Mouse (Mus musculus): ENCODE measurements around the gene Gstcd. TPM values are rescaled to one million over a fixed set of nuclear protein-coding genes. Genes with fewer than 3 reads are reported as not detected.

The Gstcd gene
- polyA plus RNA-seq, 1 experiment from 2014 or later, result 4.9 TPM

- H3K27ac ChIP-seq (replicated peaks; ENCODE audit: low read depth, low read length), result no peak overlapping the region
- no peak overlapping the region for H3K4me3 ChIP-seq (replicated peaks; ENCODE audit: low read depth, low read length)
- no peak overlapping the region for H3K9ac ChIP-seq (replicated peaks; ENCODE audit: low read length)
- no peak for ATAC-seq (ENCODE audit: low FRiP score, low TSS enrichment)
- no peaks in the 10 kb centered on the region for H3K4me1 ChIP-seq (ENCODE audit: control insufficient read depth, insufficient read depth, low read length)
- no peaks in the 10 kb centered on the region for H3K27me3 ChIP-seq (ENCODE audit: control insufficient read depth, insufficient read depth, low read length)
- WGBS, result 74% methylated on average over 7 of the region's 7 CpGs
- DNase-seq, result no peak
- no peaks in the 10 kb centered on the region for H3K9me3 ChIP-seq (ENCODE audit: control insufficient read depth, low read length)
- H3K36me3 ChIP-seq (ENCODE audit: control insufficient read depth, insufficient read depth, low read length), result peaks cover 6% of the 10 kb centered on the region; the same call in 1 of the 2 replicates
- no peak overlapping the region for H3K4me2 ChIP-seq (ENCODE audit: low read length)
These were observed 96.5 kb downstream of the Gstcd start for GRCm38 (mm10) chr3:132995172-132995903.

DNA sequence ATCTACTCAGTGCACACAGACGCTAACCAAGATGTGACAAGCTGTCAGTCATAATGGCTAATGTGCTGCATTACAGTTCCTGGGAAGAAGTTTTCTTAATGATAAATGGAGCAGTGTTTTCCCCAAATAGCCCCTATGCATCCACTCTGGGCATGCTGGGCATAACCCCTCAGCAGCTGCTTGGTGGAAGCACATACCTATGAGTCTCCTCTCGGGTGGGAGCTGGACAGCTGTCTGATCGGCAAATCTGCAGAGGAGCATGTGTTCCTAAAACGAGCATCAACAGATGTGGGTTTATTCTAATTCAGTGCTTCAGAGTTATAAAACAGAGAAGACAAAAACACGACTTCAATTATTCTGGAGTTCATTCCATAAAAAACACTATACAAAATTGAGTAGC, 105.6 kb downstream of the Gstcd start:
- Histone ChIP-seq H3K9me3 (ENCODE audit: control insufficient read depth, low read length) (no peaks in the 10 kb centered on the region), H3K9ac (replicated peaks; ENCODE audit: low read length) (no peak overlapping the region), H3K36me3 (ENCODE audit: control insufficient read depth, insufficient read depth, low read length) (peaks cover 5% of the 10 kb centered on the region; the same call in 1 of the 2 replicates), H3K27ac (replicated peaks; ENCODE audit: low read depth, low read length) (no peak overlapping the region), H3K4me3 (replicated peaks; ENCODE audit: low read depth, low read length) (no peak overlapping the region), H3K4me2 (ENCODE audit: low read length) (no peak overlapping the region), H3K4me1 (ENCODE audit: control insufficient read depth, insufficient read depth, low read length) (no peaks in the 10 kb centered on the region), H3K27me3 (ENCODE audit: control insufficient read depth, insufficient read depth, low read length) (no peaks in the 10 kb centered on the region)
- DNase-seq (no peak), ATAC-seq (ENCODE audit: low FRiP score, low TSS enrichment) (no peak)
- 92% methylated on average over 5 of the region's 5 CpGs for WGBS

DNA sequence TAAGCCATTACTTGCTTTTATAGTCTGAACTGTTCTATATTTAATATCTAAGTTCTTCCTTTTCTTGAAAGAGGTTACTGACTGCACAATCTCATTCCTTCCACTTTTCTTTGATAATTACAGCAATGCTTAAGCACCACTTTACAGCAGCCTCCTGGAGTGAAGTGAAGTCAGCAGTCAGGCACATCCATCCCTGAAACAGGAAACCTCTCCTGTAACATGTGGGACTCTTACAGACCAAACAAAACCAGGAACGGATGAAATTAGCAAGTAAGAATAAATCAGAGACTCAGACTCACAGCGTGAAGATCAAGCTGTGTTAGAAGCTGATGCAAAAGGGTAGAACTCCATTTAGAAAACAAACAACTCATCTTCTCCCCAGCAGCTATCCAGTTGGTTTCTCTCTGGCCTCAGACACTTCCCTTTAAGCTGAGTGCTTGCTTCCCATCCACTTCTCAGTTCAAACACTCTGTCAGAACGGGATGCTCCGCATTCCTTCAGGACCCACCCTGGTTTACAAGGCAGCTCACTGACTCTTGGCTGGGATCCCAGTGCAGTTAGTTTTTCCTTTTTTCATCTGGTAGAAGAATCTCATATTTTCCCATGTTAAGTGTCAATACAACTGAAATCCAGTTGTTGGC, 107.9 kb downstream of the Gstcd start:
- no peaks in the 10 kb centered on the region for H3K27me3 ChIP-seq (ENCODE audit: control insufficient read depth, insufficient read depth, low read length)
- H3K27ac ChIP-seq (replicated peaks; ENCODE audit: low read depth, low read length), result no peak overlapping the region
- H3K4me3 ChIP-seq (replicated peaks; ENCODE audit: low read depth, low read length), result no peak overlapping the region
- no peaks in the 10 kb centered on the region for H3K9me3 ChIP-seq (ENCODE audit: control insufficient read depth, low read length)
- WGBS, result 73% methylated on average over 4 of the region's 4 CpGs
- ATAC-seq (ENCODE audit: low FRiP score, low TSS enrichment), result no peak
- no peak overlapping the region for H3K4me2 ChIP-seq (ENCODE audit: low read length)
- DNase-seq, result peak; percentile 9
- peaks cover 5% of the 10 kb centered on the region; the same call in 1 of the 2 replicates for H3K36me3 ChIP-seq (ENCODE audit: control insufficient read depth, insufficient read depth, low read length)
- no peaks in the 10 kb centered on the region for H3K4me1 ChIP-seq (ENCODE audit: control insufficient read depth, insufficient read depth, low read length)
- no peak overlapping the region for H3K9ac ChIP-seq (replicated peaks; ENCODE audit: low read length)

GRCm38 (mm10) chr3:132981968-132982367, 109.9 kb downstream of the Gstcd start:
- ATAC-seq (ENCODE audit: low FRiP score, low TSS enrichment) (no peak), DNase-seq (no peak)
- H3K27me3 ChIP-seq (ENCODE audit: control insufficient read depth, insufficient read depth, low read length), result no peaks in the 10 kb centered on the region
- H3K4me1 ChIP-seq (ENCODE audit: control insufficient read depth, insufficient read depth, low read length), result no peaks in the 10 kb centered on the region
- peaks cover 5% of the 10 kb centered on the region; the same call in 1 of the 2 replicates for H3K36me3 ChIP-seq (ENCODE audit: control insufficient read depth, insufficient read depth, low read length)
- H3K9ac ChIP-seq (replicated peaks; ENCODE audit: low read length), result no peak overlapping the region
- WGBS, result 94% methylated on average over 2 of the region's 2 CpGs
- no peak overlapping the region for H3K4me2 ChIP-seq (ENCODE audit: low read length)
- no peak overlapping the region for H3K4me3 ChIP-seq (replicated peaks; ENCODE audit: low read depth, low read length)
- no peaks in the 10 kb centered on the region for H3K9me3 ChIP-seq (ENCODE audit: control insufficient read depth, low read length)
- H3K27ac ChIP-seq (replicated peaks; ENCODE audit: low read depth, low read length), result no peak overlapping the region

DNA sequence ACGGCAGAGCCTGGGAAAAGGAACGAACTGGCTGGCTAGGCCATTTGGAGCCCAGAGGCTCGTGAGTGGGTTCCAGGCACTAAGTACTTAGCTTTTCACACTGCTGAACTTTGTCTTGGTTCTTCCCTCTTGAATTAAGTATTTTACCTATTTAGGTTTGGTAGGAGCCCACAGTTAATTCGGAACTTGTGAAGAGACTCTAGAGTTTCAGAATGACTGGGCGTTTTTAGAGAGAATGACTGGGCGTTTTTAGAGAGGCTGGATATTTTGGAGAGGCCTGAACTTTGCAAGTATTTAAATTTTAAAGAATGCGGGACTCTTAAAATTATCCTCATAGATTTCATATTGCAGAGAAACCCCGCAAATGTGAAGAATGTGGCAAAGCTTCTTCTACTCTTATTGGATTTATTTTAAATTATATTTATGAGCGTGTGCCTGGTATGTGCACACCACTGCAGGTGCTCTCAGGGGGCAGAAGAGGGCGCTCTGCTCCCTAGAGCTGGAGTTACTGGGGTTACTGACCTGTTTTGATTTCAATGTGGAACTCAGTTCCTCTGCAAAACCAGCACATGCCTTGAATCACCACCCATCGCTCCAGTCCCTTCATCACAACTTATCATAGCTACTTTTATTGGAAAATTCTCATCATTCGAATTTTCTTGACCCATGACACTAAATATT, 111.9 kb downstream of the Gstcd start:
- no peak overlapping the region for H3K9ac ChIP-seq (replicated peaks; ENCODE audit: low read length)
- 0 out of 2 replicates have a peak, but pooled peaks cover 3% of the 10 kb centered on the region for H3K36me3 ChIP-seq (ENCODE audit: control insufficient read depth, insufficient read depth, low read length)
- H3K4me2 ChIP-seq (ENCODE audit: low read length), result no peak overlapping the region
- H3K27me3 ChIP-seq (ENCODE audit: control insufficient read depth, insufficient read depth, low read length), result no peaks in the 10 kb centered on the region
- 97% methylated on average over 12 of the region's 12 CpGs for WGBS
- DNase-seq (no peak), ATAC-seq (ENCODE audit: low FRiP score, low TSS enrichment) (no peak)
- no peak overlapping the region for H3K4me3 ChIP-seq (replicated peaks; ENCODE audit: low read depth, low read length)
- H3K9me3 ChIP-seq (ENCODE audit: control insufficient read depth, low read length), result no peaks in the 10 kb centered on the region
- H3K4me1 ChIP-seq (ENCODE audit: control insufficient read depth, insufficient read depth, low read length), result no peaks in the 10 kb centered on the region
- no peak overlapping the region for H3K27ac ChIP-seq (replicated peaks; ENCODE audit: low read depth, low read length)

DNA sequence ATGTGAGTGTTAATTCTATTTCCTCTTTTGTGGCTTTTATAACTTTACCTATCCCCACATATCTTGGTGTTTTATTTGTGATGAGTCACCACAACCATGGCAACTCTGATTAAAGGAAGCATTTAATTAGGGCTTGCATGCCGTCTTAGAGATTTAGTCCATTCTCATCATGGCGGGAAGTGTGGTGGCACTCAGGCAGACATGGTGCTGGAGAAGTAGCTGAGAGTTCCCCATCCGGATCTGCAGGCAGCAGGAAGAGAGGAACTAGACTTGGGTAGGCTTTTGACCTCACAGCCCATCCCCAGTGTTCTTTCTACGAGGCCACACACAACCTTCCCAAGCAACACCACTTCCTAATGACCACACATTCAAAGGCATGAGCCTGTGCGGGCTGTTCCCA, 125.6 kb downstream of the Gstcd start:
- ATAC-seq (ENCODE audit: low FRiP score, low TSS enrichment), result no peak
- no peak overlapping the region for H3K9ac ChIP-seq (replicated peaks; ENCODE audit: low read length)
- no peaks in the 10 kb centered on the region for H3K27me3 ChIP-seq (ENCODE audit: control insufficient read depth, insufficient read depth, low read length)
- H3K9me3 ChIP-seq (ENCODE audit: control insufficient read depth, low read length), result no peaks in the 10 kb centered on the region
- H3K36me3 ChIP-seq (ENCODE audit: control insufficient read depth, insufficient read depth, low read length), result no peaks in the 10 kb centered on the region
- 83% methylated on average over 5 of the region's 5 CpGs for WGBS
- H3K4me1 ChIP-seq (ENCODE audit: control insufficient read depth, insufficient read depth, low read length), result no peaks in the 10 kb centered on the region
- H3K4me3 ChIP-seq (replicated peaks; ENCODE audit: low read depth, low read length), result no peak overlapping the region
- H3K27ac ChIP-seq (replicated peaks; ENCODE audit: low read depth, low read length), result no peak overlapping the region
- DNase-seq, result no peak
- H3K4me2 ChIP-seq (ENCODE audit: low read length), result no peak overlapping the region

GRCm38 (mm10) chr3:132964715-132965507, 126.9 kb downstream of the Gstcd start:
- no peak overlapping the region for H3K4me2 ChIP-seq (ENCODE audit: low read length)
- DNase-seq (no peak), ATAC-seq (ENCODE audit: low FRiP score, low TSS enrichment) (no peak)
- 73% methylated on average over 9 of the region's 9 CpGs for WGBS
- no peaks in the 10 kb centered on the region for H3K4me1 ChIP-seq (ENCODE audit: control insufficient read depth, insufficient read depth, low read length)
- no peak overlapping the region for H3K4me3 ChIP-seq (replicated peaks; ENCODE audit: low read depth, low read length)
- H3K9me3 ChIP-seq (ENCODE audit: control insufficient read depth, low read length), result no peaks in the 10 kb centered on the region
- H3K36me3 ChIP-seq (ENCODE audit: control insufficient read depth, insufficient read depth, low read length), result no peaks in the 10 kb centered on the region
- H3K27ac ChIP-seq (replicated peaks; ENCODE audit: low read depth, low read length), result no peak overlapping the region
- no peak overlapping the region for H3K9ac ChIP-seq (replicated peaks; ENCODE audit: low read length)
- H3K27me3 ChIP-seq (ENCODE audit: control insufficient read depth, insufficient read depth, low read length), result no peaks in the 10 kb centered on the region

GRCm38 (mm10) chr3:132962631-132963361, 129.0 kb downstream of the Gstcd start:
- ATAC-seq (ENCODE audit: low FRiP score, low TSS enrichment) (no peak), DNase-seq (no peak)
- H3K36me3 ChIP-seq (ENCODE audit: control insufficient read depth, insufficient read depth, low read length), result no peaks in the 10 kb centered on the region
- no peaks in the 10 kb centered on the region for H3K9me3 ChIP-seq (ENCODE audit: control insufficient read depth, low read length)
- H3K9ac ChIP-seq (replicated peaks; ENCODE audit: low read length), result no peak overlapping the region
- 91% methylated on average over 7 of the region's 7 CpGs for WGBS
- no peaks in the 10 kb centered on the region for H3K4me1 ChIP-seq (ENCODE audit: control insufficient read depth, insufficient read depth, low read length)
- H3K27me3 ChIP-seq (ENCODE audit: control insufficient read depth, insufficient read depth, low read length), result no peaks in the 10 kb centered on the region
- H3K4me2 ChIP-seq (ENCODE audit: low read length), result no peak overlapping the region
- no peak overlapping the region for H3K27ac ChIP-seq (replicated peaks; ENCODE audit: low read depth, low read length)
- H3K4me3 ChIP-seq (replicated peaks; ENCODE audit: low read depth, low read length), result no peak overlapping the region
